Mouse (Mus musculus) layer of hippocampus, adult 9-10 months (tissue): ENCODE measurements around the gene Gpc3.

Source experiments
- DNase-seq: peaks from one replicate; pipeline ENCODE4 v3.0.0; 2022; ENCODE audit warnings: low spot score

Gene Gpc3

GRCm38 (mm10) chrX:52613328-52614030, at the start of gene Gpc3:
Gpc3 (minus strand) TSS chrX:52613950.
- DNase-seq: no peak

DNA sequence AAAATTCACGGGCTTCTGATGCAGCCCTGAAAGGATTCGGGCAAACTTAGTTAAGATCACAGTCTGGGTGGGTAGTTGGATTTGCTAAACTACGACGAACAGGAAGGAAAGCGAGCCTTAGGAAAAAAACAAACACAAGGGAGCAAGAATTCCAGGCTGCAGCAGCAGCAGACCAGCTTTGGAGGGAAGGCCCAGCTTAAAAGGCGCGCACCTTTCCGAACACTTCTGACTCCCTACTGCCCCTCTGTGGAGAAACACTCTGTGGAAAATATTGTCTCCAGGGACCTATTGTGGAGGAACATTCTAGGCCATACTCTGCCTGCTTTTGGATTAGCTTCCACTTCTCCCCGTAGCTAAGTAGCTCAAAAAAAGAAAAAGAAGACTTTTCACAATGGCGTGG, 38.2 kb upstream of the Gpc3 start:
- DNase-seq: no peak

- no peak for DNase-seq
Observed at GRCm38 (mm10) chrX:52651472-52651948, 37.8 kb upstream of the Gpc3 start.

DNA sequence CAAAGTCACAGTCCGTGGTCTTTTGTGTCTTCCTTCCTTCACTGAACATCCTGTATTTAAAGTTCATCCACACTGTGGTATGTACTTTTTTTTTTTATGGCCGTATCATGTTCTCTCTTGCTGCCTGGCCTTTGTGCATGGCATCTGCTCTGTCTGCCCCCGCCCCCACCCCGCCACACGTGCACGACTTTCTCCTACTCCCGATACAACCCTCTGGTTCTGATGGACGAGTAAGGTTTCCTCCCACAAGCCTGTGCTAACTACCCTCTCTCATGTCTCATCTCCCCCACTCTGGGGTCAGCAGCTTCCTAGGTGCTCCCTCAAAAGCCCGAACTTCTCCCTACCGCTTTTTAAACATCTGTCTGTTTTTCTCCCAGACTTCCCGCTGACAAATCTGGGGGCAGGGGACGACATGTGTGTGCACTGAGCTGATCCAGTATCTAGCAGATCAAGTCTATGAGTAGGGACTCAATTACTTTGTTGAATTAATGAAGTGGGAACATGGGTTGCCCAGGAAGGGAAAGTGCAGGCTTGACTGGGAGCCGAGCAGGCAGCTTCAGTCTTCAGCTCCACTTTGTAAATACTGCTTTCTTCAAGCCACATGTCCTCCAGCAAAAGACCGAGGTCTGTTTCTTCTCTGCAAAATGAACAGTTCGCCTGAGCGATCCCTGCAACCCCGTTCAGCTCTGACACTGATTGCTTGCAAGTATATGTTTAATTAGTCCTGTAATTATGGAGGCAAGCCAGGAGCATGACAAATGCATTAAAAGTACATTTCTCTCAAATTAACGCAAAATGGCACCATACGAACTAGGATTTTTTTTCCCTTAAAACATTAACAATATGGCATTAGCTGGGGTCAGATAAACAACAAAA, 35.4 kb upstream of the Gpc3 start:
- DNase-seq: no peak

- DNase-seq: no peak
Observed at GRCm38 (mm10) chrX:52644393-52644792, 30.6 kb upstream of the Gpc3 start.

DNA sequence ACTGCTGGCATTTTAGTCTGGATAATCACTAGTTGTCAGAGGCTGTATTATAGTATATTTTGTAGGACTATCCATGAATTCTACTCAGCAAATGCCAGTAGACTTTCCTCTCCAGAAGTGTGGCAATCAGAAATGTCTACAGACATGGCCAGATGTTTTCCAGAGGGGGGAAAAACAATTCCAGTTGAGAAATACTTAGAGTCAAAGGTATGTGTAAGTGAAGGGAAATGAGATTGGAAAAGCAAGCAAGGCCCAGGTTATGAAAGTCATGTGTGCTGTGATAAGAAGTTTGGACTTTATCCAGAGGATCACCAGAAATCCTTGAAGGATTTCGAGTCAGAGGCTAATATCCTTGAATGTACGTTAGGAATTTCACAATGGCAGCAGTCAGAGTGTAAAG, 29.6 kb upstream of the Gpc3 start:
- no peak for DNase-seq

- no peak for DNase-seq
Observed at GRCm38 (mm10) chrX:52642126-52642525, 28.4 kb upstream of the Gpc3 start.

- DNase-seq: no peak
Observed at GRCm38 (mm10) chrX:52637419-52637818, 23.7 kb upstream of the Gpc3 start.

DNA sequence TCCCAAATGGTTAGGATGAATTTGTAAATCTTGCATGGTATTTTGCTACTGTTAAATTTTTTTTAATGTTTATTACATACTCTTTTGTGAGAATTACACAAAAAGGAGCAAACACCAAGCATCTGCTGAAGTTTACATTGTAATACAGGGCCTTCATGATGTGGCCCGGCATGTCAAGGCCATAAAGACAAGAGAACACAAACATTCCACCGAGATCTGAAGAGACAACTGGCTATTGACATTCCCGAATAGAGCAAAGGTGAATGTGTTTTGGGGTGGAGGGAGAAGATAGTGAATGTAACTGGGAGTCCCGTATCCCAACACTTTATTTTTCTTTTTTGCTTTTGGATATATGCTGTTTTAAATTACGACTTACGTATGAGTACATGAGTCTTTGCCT, 20.2 kb upstream of the Gpc3 start:
- DNase-seq: no peak

DNA sequence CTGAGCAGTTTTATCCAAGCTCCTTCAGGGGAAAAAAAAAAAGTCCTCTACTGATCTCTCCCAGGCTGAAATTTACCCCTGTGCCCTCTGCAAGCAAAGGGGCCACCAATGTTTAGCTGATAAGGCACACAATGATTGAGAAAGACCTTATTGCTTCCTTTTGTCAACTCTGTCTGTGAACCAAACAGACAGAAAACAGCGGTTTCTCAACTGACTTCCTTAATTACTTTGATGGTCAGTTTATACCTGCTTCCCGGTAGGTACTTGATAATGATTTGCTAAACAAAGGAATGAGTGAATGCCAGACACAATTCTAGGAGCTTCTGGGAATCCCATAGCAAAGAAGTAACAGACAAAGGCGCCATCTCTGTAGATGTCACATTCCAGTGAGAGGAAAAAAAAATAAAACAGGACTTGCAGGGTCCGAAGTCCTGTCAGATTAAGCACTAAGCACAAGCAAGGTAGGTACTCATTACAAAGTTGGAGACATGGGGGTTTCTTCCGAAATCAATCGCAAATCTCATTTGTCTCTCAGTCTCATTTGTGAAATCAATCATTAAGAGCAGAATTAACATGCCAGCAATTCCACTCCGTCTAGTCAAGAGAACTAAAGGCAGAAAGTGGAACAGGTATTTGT, 19.1 kb upstream of the Gpc3 start:
- no peak for DNase-seq

GRCm38 (mm10) chrX:52626963-52627716, 13.4 kb upstream of the Gpc3 start:
- no peak for DNase-seq

DNA sequence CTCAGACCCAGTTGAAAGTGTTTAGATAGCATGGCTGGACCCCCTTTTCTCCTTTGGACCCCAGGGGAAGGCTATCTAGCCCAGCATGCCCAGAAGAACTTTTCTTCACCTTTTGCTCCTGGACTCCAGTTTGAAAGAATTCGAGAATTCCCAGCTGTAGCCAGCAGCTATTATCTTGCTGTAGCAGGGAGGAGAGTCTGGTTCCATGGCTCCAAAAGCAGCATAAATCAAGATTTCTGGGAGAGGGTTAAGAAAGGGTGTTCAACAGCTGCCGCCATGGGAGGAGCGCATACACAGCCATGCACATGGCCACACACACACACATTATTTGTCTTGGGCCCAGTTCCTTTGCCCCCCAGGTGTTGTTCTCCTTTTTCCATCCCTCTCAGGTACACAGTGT, 4.1 kb upstream of the Gpc3 start:
- DNase-seq: no peak

- DNase-seq: no peak
Observed at GRCm38 (mm10) chrX:52616152-52616551, 2.4 kb upstream of the Gpc3 start.

DNA sequence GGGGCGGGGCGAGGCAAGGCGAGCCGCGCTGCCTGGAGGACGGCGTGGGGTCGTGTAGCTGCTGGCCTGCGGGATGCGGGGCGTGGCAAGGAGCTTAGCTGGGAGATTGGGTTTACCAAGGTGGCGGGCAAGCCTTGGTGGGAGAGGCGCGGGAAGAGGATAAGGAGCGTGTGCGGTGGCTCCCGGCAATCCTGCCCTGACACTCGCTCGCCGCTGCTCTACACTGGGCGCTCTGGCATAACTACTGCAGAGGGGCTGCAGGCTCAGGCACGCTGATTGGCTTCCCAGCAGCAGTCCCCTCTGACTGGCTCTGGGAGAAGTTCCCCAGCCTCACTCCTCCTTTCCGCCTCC, 256 bp upstream of the Gpc3 start:
- no peak for DNase-seq

- no peak for DNase-seq
Observed at GRCm38 (mm10) chrX:52612806-52613205, 944 bp downstream of the Gpc3 start.

GRCm38 (mm10) chrX:52611987-52612670, 1.6 kb downstream of the Gpc3 start:
- DNase-seq: no peak

GRCm38 (mm10) chrX:52611541-52611940, 2.2 kb downstream of the Gpc3 start:
- no peak for DNase-seq

GRCm38 (mm10) chrX:52603143-52603542, 10.6 kb downstream of the Gpc3 start:
- DNase-seq: no peak

- no peak for DNase-seq
Observed at GRCm38 (mm10) chrX:52599246-52599645, 14.5 kb downstream of the Gpc3 start.

DNA sequence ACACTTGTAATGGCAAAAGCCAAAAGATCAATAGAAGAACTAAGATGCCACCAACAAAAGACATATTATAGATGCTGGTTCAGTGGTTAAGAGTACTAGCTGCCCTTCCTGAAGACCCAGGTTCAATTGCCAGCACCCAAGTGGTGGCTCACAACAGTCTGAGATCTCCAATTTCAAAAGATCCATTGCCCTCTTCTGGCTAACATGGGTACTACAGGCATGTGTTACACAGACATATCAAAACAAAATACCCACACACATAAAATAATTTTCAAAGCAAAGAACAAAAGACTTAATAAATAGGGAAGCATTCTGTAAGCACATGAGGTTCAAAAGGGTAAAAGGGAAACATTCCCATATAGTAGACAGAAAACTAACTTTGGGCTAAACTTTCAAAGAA, 26.1 kb downstream of the Gpc3 start:
- DNase-seq: no peak

DNA sequence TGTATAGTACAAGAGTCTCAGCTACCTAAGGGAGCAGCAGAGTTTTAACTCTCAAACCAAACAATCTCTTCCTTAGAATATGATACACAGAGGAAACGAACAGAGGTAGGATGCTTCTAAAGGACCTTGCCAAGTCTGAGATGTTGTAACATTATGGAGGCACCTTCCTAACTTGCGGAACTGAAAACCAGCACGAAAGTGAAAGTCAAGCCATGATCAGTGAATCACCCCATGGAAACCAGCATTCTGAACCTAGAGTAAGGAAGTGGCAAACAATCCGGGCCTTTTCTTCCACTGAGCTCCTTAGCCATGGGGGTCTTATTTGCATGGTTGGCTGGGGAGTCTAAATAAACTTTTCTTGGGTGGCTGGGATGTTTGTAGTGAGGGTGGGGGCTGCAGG, 53.8 kb downstream of the Gpc3 start:
- DNase-seq: no peak

GRCm38 (mm10) chrX:52558526-52558925, 55.2 kb downstream of the Gpc3 start:
- no peak for DNase-seq
